Mouse (Mus musculus) hindbrain, postnatal 0 days (tissue): Measurements from ENCODE around the gene Pex7. TPM values are rescaled to one million over a fixed set of nuclear protein-coding genes. Genes with fewer than 3 reads are reported as not detected.
A peak's percentile ranks its signal among the peaks of the same experiment; 100 is the strongest.

Source experiments
- ATAC-seq: fragments of 200-750 bp; cut with Nextera tagmentation; 2 replicates; pipeline ENCODE4 v1.8.0; 2017; ENCODE audit warnings: mild to moderate bottlenecking, moderate TSS enrichment, moderate library complexity
- DNase-seq: peaks from one replicate; pipeline ENCODE4 v3.0.0-alpha.2; 2015; ENCODE audit warnings: low spot score
- H3K27ac ChIP-seq: fragments of 300-500 bp; sonication (generic); 2 replicates; pipeline ENCODE4 v1.5.1; 2014; ENCODE audit warnings: mild to moderate bottlenecking
- H3K27me3 ChIP-seq: fragments of 300-500 bp; sonication (generic); 2 replicates; pipeline ENCODE4 v1.6.1; 2014; ENCODE audit warnings: low read length, mixed read lengths; ENCODE audit not compliant: insufficient read depth
- H3K36me3 ChIP-seq: fragments of 300-500 bp; sonication (generic); 2 replicates; pipeline ENCODE4 v1.6.1; 2014; ENCODE audit warnings: low read length, mixed read lengths; ENCODE audit not compliant: insufficient read depth
- H3K4me1 ChIP-seq: fragments of 300-500 bp; sonication (generic); 2 replicates; pipeline ENCODE4 v1.6.1; 2014; ENCODE audit warnings: antibody characterized with exemption, low read length, mixed read lengths; ENCODE audit not compliant: insufficient read depth
- H3K4me2 ChIP-seq: fragments of 300-500 bp; sonication (generic); 2 replicates; pipeline ENCODE4 v1.6.1; 2014; ENCODE audit warnings: low read depth, mild to moderate bottlenecking, low read length, moderate library complexity, mixed read lengths
- H3K4me3 ChIP-seq: fragments of 300-500 bp; sonication (generic); 2 replicates; pipeline ENCODE4 v1.5.1; 2014; ENCODE audit warnings: low read length
- H3K9ac ChIP-seq: fragments of 300-500 bp; sonication (generic); replicated peaks from 2 replicates; pipeline ENCODE4 v1.6.1; 2014; ENCODE audit warnings: mild to moderate bottlenecking, low read length, moderate library complexity, mixed read lengths
- H3K9me3 ChIP-seq: fragments of 300-500 bp; sonication (generic); 2 replicates; pipeline ENCODE4 v1.6.1; 2016; ENCODE audit warnings: low read length, mixed read lengths
- CTCF ChIP-seq: IDR thresholded peaks from 2 replicates; pipeline ENCODE4 v1.5.1; 2016; ENCODE audit warnings: antibody characterized with exemption, control low read depth, low read depth
- WGBS: fragments of 180-500 bp; shearing (Covaris S2); extraction: QIAGEN DNeasy Blood & Tissue Kit; methylation state at CpG from one replicate; pipeline ENCODE4 v1.1.7; 2014; 5-methylcytosine and 5-hydroxymethylcytosine counted together
- polyA plus RNA-seq: library from polyadenylated mRNA; unstranded; fragments of >200 nt; fragmentation: Nextera tagmentation; extraction: Ambion mirVana; gene quantifications from 2 replicates; pipeline ENCODE4 v1.2.1, GENCODE M21; 2015
- total RNA-seq: library from RNA; depleted of rRNA; stranded (reverse); fragments of >200 nt; gene quantifications from 2 replicates; pipeline ENCODE4 v1.2.3, GENCODE M21; 2014

The Pex7 gene
- total and polyA plus RNA-seq, 2 experiments from 2014 or later: 30.6 to 39.7 TPM

GRCm38 (mm10) chr10:19940626-19941025 lies 33.1 kb upstream of the Pex7 start:
- Histone ChIP-seq H3K4me3 (no peak overlapping the region), H3K4me2 (no peak overlapping the region), H3K9me3 (no peaks in the 10 kb centered on the region), H3K4me1 (no peaks in the 10 kb centered on the region; the same call in 1 of the 2 replicates), H3K9ac (no peak overlapping the region), H3K27ac (no peak overlapping the region), H3K36me3 (no peaks in the 10 kb centered on the region), H3K27me3 (no peaks in the 10 kb centered on the region)
- WGBS: 88% methylated on average over 8 of the region's 8 CpGs
- no peak for TF ChIP-seq CTCF
- DNase-seq: no peak
- no peak for ATAC-seq

GRCm38 (mm10) chr10:19940127-19940526 lies 32.6 kb upstream of the Pex7 start:
- H3K9me3 ChIP-seq: no peaks in the 10 kb centered on the region
- TF ChIP-seq CTCF: no peak
- H3K36me3 ChIP-seq: no peaks in the 10 kb centered on the region
- no peaks in the 10 kb centered on the region for H3K27me3 ChIP-seq
- WGBS: 86% methylated on average over 7 of the region's 7 CpGs
- no peak overlapping the region for H3K27ac ChIP-seq
- DNase-seq (no peak), ATAC-seq (no peak)
- no peak overlapping the region for H3K9ac ChIP-seq
- H3K4me1 ChIP-seq: no peaks in the 10 kb centered on the region; the same call in 1 of the 2 replicates
- H3K4me2 ChIP-seq: no peak overlapping the region
- no peak overlapping the region for H3K4me3 ChIP-seq

DNA sequence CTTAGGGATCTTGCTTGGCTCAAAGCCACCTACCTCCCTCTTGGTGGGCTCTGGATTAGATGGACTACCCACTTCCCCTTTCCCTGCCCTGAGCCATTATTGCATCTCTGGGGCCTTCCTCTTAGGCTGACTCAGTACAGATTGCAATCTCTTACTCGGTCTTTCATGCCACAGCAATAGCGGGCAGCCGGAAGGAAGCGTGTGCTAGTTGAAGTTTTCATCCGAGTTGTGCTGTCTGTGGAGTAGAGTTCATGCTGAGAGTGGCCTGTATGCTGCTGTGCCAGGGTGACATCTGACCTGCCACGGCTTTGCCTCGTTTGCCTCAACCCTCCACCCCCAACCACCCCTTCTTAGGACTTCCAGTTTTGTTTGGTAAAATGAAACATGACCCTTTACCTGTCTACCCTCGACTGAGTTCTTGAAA lies 31.8 kb upstream of the Pex7 start:
- DNase-seq (no peak), ATAC-seq (no peak)
- Histone ChIP-seq H3K27ac (no peak overlapping the region), H3K9ac (no peak overlapping the region), H3K36me3 (no peaks in the 10 kb centered on the region), H3K4me1 (no peaks in the 10 kb centered on the region; the same call in 1 of the 2 replicates), H3K4me3 (no peak overlapping the region), H3K27me3 (no peaks in the 10 kb centered on the region), H3K4me2 (no peak overlapping the region), H3K9me3 (no peaks in the 10 kb centered on the region)
- 54% methylated on average over 8 of the region's 8 CpGs for WGBS
- TF ChIP-seq CTCF: no peak

- Histone ChIP-seq H3K27ac (no peak overlapping the region), H3K4me2 (no peak overlapping the region), H3K9ac (no peak overlapping the region), H3K4me3 (no peak overlapping the region), H3K4me1 (no peaks in the 10 kb centered on the region; the same call in 1 of the 2 replicates), H3K9me3 (no peaks in the 10 kb centered on the region), H3K27me3 (no peaks in the 10 kb centered on the region), H3K36me3 (no peaks in the 10 kb centered on the region)
- no peak for DNase-seq
- 80% methylated on average over 6 of the region's 6 CpGs for WGBS
- no peak for ATAC-seq
- TF ChIP-seq CTCF: no peak
Measured at GRCm38 (mm10) chr10:19938738-19939137, 31.2 kb upstream of the Pex7 start.

DNA sequence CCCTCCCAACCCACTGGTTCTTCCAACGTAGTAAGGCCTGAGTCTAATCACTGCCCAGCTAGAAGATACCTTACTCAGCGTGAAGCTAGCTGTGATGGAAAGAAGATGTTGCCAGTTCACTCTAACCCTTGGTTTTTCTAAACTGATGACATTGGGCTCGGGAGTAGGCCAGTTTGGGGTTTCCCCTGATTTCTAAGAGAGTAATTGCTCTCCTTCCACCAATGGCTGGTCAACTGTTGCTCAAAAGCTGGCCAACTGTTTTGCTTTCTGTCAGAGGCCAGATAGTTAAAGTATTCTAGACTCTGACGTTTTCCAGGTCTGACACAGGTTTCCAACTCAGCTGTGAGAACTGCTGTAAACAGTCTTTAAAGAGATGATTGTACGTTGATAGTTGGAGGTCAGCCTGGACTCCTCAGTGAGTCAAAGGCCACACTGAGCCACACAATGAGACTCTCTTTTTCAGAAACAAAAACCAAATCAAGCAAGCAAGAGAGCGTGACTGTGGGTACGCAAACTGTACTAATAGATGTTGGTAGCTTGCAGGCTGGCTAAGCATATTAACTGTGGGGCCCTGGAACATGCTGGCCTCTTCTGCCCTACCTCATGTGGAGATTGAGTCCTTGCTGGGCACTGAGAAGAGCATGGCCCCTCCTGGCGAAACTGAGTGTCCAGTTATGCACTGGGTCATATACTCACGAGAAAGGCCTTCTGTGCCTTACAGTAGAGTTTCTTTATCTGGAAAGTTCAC lies 29.6 kb upstream of the Pex7 start:
- no peak overlapping the region for H3K9ac ChIP-seq
- 63% methylated on average over 9 of the region's 9 CpGs for WGBS

DNA sequence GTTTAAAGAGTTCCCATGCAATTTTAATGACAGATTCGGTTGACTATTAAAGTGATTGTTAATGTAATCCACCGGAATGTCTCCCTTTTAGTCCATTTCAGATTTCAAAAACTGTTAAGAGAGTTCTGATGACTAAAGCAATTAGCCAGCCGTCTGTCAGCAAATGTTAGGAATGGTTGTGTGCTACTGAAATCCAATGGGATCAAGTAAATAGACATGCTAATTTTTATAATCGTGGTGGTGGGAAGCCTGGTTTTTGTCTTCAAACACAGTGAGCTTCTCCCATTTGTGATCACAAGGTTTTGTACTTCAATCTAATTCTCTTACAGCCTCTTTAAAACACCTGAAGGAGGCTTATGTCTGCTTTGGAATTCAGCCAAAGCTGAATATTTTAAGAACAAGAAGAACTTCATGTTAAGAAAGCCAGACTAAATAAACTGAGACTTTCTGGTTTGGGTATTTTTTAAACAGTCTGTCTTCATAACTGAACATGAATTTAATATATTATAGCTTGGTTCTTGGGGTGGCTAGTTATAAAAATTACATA lies 28.4 kb upstream of the Pex7 start:
- H3K27me3 ChIP-seq: 0 out of 2 replicates have a peak, but pooled peaks cover 6% of the 10 kb centered on the region
- DNase-seq (no peak), ATAC-seq (no peak)
- WGBS: 59% methylated on average over 4 of the region's 4 CpGs
- no peak overlapping the region for H3K4me3 ChIP-seq
- no peaks in the 10 kb centered on the region for H3K36me3 ChIP-seq
- no peak overlapping the region for H3K9ac ChIP-seq
- H3K27ac ChIP-seq: no peak overlapping the region
- H3K4me2 ChIP-seq: peak overlapping the region; percentile 91; the same call in 1 of the 2 replicates
- no peaks in the 10 kb centered on the region; the same call in 1 of the 2 replicates for H3K4me1 ChIP-seq
- no peak for TF ChIP-seq CTCF
- H3K9me3 ChIP-seq: no peaks in the 10 kb centered on the region

More for the DNA sequence above, 29.6 kb upstream of the Pex7 start:
- Histone ChIP-seq H3K27ac (no peak overlapping the region), H3K4me1 (no peaks in the 10 kb centered on the region; the same call in 1 of the 2 replicates), H3K9me3 (no peaks in the 10 kb centered on the region), H3K36me3 (no peaks in the 10 kb centered on the region), H3K4me3 (no peak overlapping the region), H3K27me3 (0 out of 2 replicates have a peak, but pooled peaks cover 5% of the 10 kb centered on the region), H3K4me2 (0 out of 2 replicates have a peak overlapping the region, but pooled peaks have one; percentile 7)
- ATAC-seq (no peak), DNase-seq (no peak)
- TF ChIP-seq CTCF: no peak

GRCm38 (mm10) chr10:19935295-19935623 lies 27.8 kb upstream of the Pex7 start:
- Histone ChIP-seq H3K4me2 (peak overlapping the region; percentile 91), H3K36me3 (no peaks in the 10 kb centered on the region), H3K4me3 (peak overlapping the region; percentile 85), H3K9me3 (no peaks in the 10 kb centered on the region), H3K4me1 (no peaks in the 10 kb centered on the region; the same call in 1 of the 2 replicates), H3K27ac (no peak overlapping the region), H3K27me3 (0 out of 2 replicates have a peak, but pooled peaks cover 9% of the 10 kb centered on the region), H3K9ac (peak overlapping the region; percentile 64; the same call in 1 of the 2 replicates)
- WGBS: 10% methylated on average over 10 of the region's 10 CpGs
- no peak for ATAC-seq
- DNase-seq: no peak
- no peak for TF ChIP-seq CTCF
